Mouse (Mus musculus) G1E (cell line): ENCODE data around the gene Gnb5. TPM values are rescaled to one million over a fixed set of nuclear protein-coding genes. Genes with fewer than 3 reads are reported as not detected.

ENCODE experiments used
- ATAC-seq: 2 replicates; pipeline ENCODE4 v1.8.0; 2016; ENCODE audit warnings: mild to moderate bottlenecking; ENCODE audit not compliant: insufficient number of reproducible peaks, poor library complexity, low FRiP score, severe bottlenecking; ENCODE audit errors: extremely low read depth
- DNase-seq: peaks from one replicate; pipeline ENCODE4 v3.0.0; 2012; ENCODE audit warnings: low spot score
- H3K27me3 ChIP-seq: 2 replicates; pipeline ENCODE4 v1.6.1; 2012; ENCODE audit warnings: mild to moderate bottlenecking, low read length, inconsistent platforms; ENCODE audit not compliant: insufficient read depth
- H3K36me3 ChIP-seq: replicated peaks from 2 replicates; pipeline ENCODE3; 2012; ENCODE audit warnings: mild to moderate bottlenecking, inconsistent platforms
- H3K4me1 ChIP-seq: 2 replicates; pipeline ENCODE4 v1.6.1; 2012; ENCODE audit warnings: low read depth, low read length, inconsistent platforms, mixed read lengths; ENCODE audit not compliant: insufficient read depth
- H3K4me3 ChIP-seq: 2 replicates; pipeline ENCODE4 v1.5.1; 2012; ENCODE audit warnings: low read depth, mild to moderate bottlenecking, inconsistent platforms, low read length, moderate library complexity, mixed read lengths
- H3K9me3 ChIP-seq: replicated peaks from 2 replicates; pipeline ENCODE4 v1.6.1; 2012; ENCODE audit warnings: inconsistent platforms
- CTCF ChIP-seq: IDR thresholded peaks from 2 replicates; pipeline ENCODE4 v1.5.1; 2012; ENCODE audit warnings: low read depth, low read length, inconsistent platforms, mixed read lengths
- GATA1 ChIP-seq: IDR thresholded peaks from 2 replicates; pipeline ENCODE4 v1.6.1; 2012; ENCODE audit warnings: borderline replicate concordance, low read length, inconsistent platforms, mixed read lengths
- GATA2 ChIP-seq: IDR thresholded peaks from 2 replicates; pipeline ENCODE4 v1.6.1; 2012; ENCODE audit warnings: low read depth, low read length, inconsistent platforms, borderline replicate concordance
- POLR2AphosphoS5 ChIP-seq: IDR thresholded peaks from 2 replicates; pipeline ENCODE4 v1.6.1; 2012; ENCODE audit warnings: low read depth, low read length, inconsistent platforms; ENCODE audit not compliant: insufficient replicate concordance
- TAL1 ChIP-seq: conservative IDR thresholded peaks from 2 replicates; pipeline ENCODE4 v1.6.1; 2012; ENCODE audit warnings: low read depth, low read length, inconsistent platforms, mixed read lengths
- polyA plus RNA-seq: library from polyadenylated mRNA; stranded (reverse); fragments of >175 nt; gene quantifications from 2 replicates; pipeline ENCODE4 v1.2.3, GENCODE M21; 2012
- total RNA-seq, 2 experiments: library from RNA; stranded (forward) in 1 of 2; stranded (reverse) in 1 of 2; fragments of 200-1000 nt in 1 of 2; fragments of >200 nt in 1 of 2; fragmentation: Nextera tagmentation in 1 of 2; gene quantifications; 2 replicates each; pipeline ENCODE4 v1.2.3; 2014 to 2017

Gene Gnb5
- not detected in 2 replicates for total RNA-seq (2014; fragmentation: Nextera tagmentation)
- 0.17 and 0.66 TPM in 2 replicates for total RNA-seq (2017)
- polyA plus RNA-seq = not detected in 2 replicates

- no peak for TF ChIP-seq CTCF
- TF ChIP-seq POLR2AphosphoS5 = no peak
- no peak for TF ChIP-seq GATA2
- no peak for TF ChIP-seq GATA1
- no peak for TF ChIP-seq TAL1
- H3K4me3 ChIP-seq = no peak within 1 kb of the TSS
- peaks cover 2% of the 10 kb centered on the region for H3K27me3 ChIP-seq
- ATAC-seq (no peak), DNase-seq (no peak)
- no peaks in the 10 kb centered on the region for H3K9me3 ChIP-seq
- peaks cover 2% of the 10 kb centered on the region; the same call in 1 of the 2 replicates for H3K4me1 ChIP-seq
- no peaks in the 10 kb centered on the region for H3K36me3 ChIP-seq
These were observed at the start of gene Gnb5 for GRCm38 (mm10) chr9:75306126-75306898. TSS of gene Gnb5 (plus strand) at chr9:75306288.

- ATAC-seq = no peak
- TF ChIP-seq CTCF (no peak), GATA1 (no peak), POLR2AphosphoS5 (no peak), GATA2 (no peak), TAL1 (no peak)
- Histone ChIP-seq H3K36me3 (no peaks in the 10 kb centered on the region), H3K4me1 (no peaks in the 10 kb centered on the region), H3K4me3 (no peak overlapping the region), H3K9me3 (peaks cover 4% of the 10 kb centered on the region; the same call in 1 of the 2 replicates), H3K27me3 (peaks cover 1% of the 10 kb centered on the region; the same call in 1 of the 2 replicates)
- no peak for DNase-seq
These were observed 47.3 kb upstream of the Gnb5 start for GRCm38 (mm10) chr9:75258792-75259191.

DNA sequence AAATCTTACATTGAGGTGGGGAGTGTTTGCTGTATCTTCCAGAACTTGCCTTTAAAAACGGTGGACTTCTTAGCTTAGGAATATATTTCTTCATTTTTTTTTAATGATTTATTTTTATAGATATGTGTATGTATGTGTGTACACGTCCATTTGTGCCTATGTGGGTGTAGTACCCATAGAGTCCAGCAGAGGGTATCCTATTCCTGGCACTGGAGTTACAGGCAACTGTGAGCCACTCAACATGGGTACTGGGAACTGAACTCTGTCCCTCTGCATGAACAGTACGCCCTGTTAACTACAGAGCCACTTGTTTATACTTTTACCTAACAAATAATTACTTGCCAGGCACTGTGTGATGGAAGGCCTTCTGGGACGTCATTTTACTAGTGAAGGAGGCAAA lies 46.4 kb upstream of the Gnb5 start:
- no peak for ATAC-seq
- Histone ChIP-seq H3K36me3 (no peaks in the 10 kb centered on the region), H3K27me3 (0 out of 2 replicates have a peak, but pooled peaks cover 3% of the 10 kb centered on the region), H3K4me3 (no peak overlapping the region), H3K4me1 (no peaks in the 10 kb centered on the region), H3K9me3 (peaks cover 4% of the 10 kb centered on the region; the same call in 1 of the 2 replicates)
- DNase-seq = no peak
- TF ChIP-seq CTCF = 0 out of 2 replicates have a peak, but pooled peaks have one; percentile 13
- no peak for TF ChIP-seq POLR2AphosphoS5

- H3K9me3 ChIP-seq = peaks cover 4% of the 10 kb centered on the region; the same call in 1 of the 2 replicates
- 0 out of 2 replicates have a peak, but pooled peaks cover 3% of the 10 kb centered on the region for H3K27me3 ChIP-seq
- no peak for ATAC-seq
- no peak for DNase-seq
- TF ChIP-seq POLR2AphosphoS5 = no peak
- TF ChIP-seq GATA2 = no peak
- no peak for TF ChIP-seq TAL1
- no peak for TF ChIP-seq GATA1
- no peak overlapping the region for H3K4me3 ChIP-seq
- no peaks in the 10 kb centered on the region for H3K4me1 ChIP-seq
- H3K36me3 ChIP-seq = no peaks in the 10 kb centered on the region
These were observed 44.7 kb upstream of the Gnb5 start for GRCm38 (mm10) chr9:75261332-75261872.

DNA sequence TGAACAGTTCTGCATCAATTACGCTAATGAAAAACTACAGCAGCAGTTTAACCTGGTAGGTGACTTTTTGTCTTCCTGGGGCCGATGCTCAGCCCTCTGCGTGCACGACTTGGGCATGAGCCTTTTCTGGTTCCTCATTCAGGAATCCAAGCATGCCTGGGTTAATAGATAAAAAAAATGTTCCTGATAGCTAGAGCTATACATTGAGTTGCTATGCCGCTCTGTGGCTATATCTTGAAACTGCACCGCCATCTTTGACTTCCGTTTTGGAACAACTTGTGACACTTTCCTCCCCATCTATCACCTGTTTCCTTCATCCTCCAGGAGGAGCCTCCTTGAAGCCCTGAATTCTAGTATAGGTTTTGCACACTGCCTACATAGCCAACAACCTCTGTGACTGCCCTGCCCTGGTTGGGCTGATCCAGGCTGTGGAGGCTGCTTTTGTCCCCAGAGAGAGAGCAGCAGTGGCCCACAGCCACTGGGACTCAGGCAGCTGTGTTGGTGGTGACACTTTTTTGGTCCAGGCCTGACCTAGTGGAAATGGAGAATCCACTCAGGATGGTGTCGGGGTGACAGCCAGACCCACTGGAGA lies 43.8 kb upstream of the Gnb5 start:
- TF ChIP-seq GATA2 (no peak), CTCF (no peak), GATA1 (no peak), POLR2AphosphoS5 (no peak), TAL1 (no peak)
- H3K27me3 ChIP-seq = peaks cover 5% of the 10 kb centered on the region; the same call in 1 of the 2 replicates
- H3K9me3 ChIP-seq = peaks cover 4% of the 10 kb centered on the region; the same call in 1 of the 2 replicates
- ATAC-seq (no peak), DNase-seq (no peak)
- H3K36me3 ChIP-seq = no peaks in the 10 kb centered on the region
- H3K4me3 ChIP-seq = no peak overlapping the region
- H3K4me1 ChIP-seq = no peaks in the 10 kb centered on the region

GRCm38 (mm10) chr9:75264008-75264718 lies 41.9 kb upstream of the Gnb5 start:
- Histone ChIP-seq H3K36me3 (no peaks in the 10 kb centered on the region), H3K27me3 (peaks cover 7% of the 10 kb centered on the region; the same call in 1 of the 2 replicates), H3K9me3 (peaks cover 4% of the 10 kb centered on the region; the same call in 1 of the 2 replicates), H3K4me1 (no peaks in the 10 kb centered on the region), H3K4me3 (no peak overlapping the region)
- DNase-seq (no peak), ATAC-seq (no peak; the same call in 1 of the 2 replicates)
- no peak for TF ChIP-seq TAL1
- TF ChIP-seq POLR2AphosphoS5 = no peak
- TF ChIP-seq GATA1 = no peak
- no peak for TF ChIP-seq CTCF
- TF ChIP-seq GATA2 = no peak
